Mouse (Mus musculus): Measurements from ENCODE around the gene Wdr5b. TPM values are rescaled to one million over a fixed set of nuclear protein-coding genes. Genes with fewer than 3 reads are reported as not detected.

The Wdr5b gene
- polyA plus RNA-seq, 1 experiment from 2014 or later, result 16.7 TPM

DNA sequence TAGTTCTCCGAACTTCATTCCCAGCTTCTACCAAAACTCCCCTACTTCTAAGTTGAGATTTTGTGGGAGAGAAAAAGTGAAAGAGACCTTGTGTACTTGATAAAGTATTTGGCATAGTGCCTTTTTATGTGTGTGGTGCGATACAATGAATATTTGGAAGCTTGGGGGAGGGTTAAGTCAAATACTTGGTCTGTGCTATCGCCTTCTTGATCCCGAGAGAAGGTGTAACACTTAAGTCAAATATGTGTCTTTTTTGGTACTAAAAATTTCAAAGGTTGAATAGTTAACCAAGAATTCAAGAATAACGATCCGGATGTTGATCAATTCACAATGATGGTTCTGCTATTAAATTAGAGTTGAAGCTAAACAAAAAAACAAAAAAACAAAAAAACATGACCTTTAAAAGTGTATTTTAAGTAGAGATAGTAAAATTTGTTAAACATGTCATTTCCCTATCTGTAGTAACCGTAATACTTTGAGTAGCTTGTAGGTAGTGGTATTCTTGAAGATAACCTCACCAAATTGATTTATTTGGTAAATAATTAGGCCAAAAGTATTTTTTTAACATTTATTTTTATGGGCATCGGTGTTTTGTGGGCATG, 31.5 kb downstream of the Wdr5b start:
- Histone ChIP-seq H3K4me2 (ENCODE audit: low read depth, low read length) (peak overlapping the region; percentile 45), H3K4me3 (ENCODE audit: low read depth, low read length) (peak overlapping the region; percentile 76), H3K9ac (replicated peaks; ENCODE audit: low read length) (peak overlapping the region; percentile 87), H3K4me1 (ENCODE audit: control insufficient read depth, insufficient read depth, low read length) (no peaks in the 10 kb centered on the region), H3K27ac (replicated peaks; ENCODE audit: low read depth, low read length) (peak overlapping the region; percentile 97), H3K9me3 (replicated peaks; ENCODE audit: control insufficient read depth, low read length) (no peaks in the 10 kb centered on the region), H3K36me3 (replicated peaks; ENCODE audit: control insufficient read depth, insufficient read depth, low read depth, low read length) (no peaks in the 10 kb centered on the region), H3K27me3 (ENCODE audit: control insufficient read depth, insufficient read depth, low read length) (no peaks in the 10 kb centered on the region)
- 29% methylated on average over 8 of the region's 8 CpGs for WGBS
- DNase-seq (ENCODE audit: low spot score) (no peak), ATAC-seq (replicated peaks; ENCODE audit: insufficient number of reproducible peaks, low FRiP score, low TSS enrichment, low read depth) (no peak)

DNA sequence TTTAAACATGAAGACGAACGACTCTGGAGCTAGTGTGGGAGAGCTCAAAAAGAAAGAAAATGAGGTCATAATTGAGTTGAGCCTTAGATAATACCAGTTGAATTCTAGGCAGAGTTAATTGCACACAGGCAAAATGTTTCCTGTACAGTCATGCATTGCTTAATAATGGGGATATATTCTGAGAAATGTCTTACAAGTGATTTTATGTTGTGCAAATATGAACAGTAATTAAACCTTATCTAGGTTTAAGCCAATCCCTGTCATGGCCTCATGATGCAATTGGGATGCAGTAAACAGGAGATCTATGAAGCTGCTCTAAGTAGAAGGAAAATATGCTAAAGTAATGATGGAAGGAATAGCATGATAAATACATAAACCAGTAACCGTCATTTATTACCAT, 33.8 kb downstream of the Wdr5b start:
- H3K9me3 ChIP-seq (replicated peaks; ENCODE audit: control insufficient read depth, low read length), result no peaks in the 10 kb centered on the region
- H3K4me2 ChIP-seq (ENCODE audit: low read depth, low read length), result no peak overlapping the region
- DNase-seq (ENCODE audit: low spot score), result no peak
- no peak overlapping the region for H3K4me3 ChIP-seq (ENCODE audit: low read depth, low read length)
- H3K27me3 ChIP-seq (ENCODE audit: control insufficient read depth, insufficient read depth, low read length), result no peaks in the 10 kb centered on the region
- H3K36me3 ChIP-seq (replicated peaks; ENCODE audit: control insufficient read depth, insufficient read depth, low read depth, low read length), result no peaks in the 10 kb centered on the region
- H3K27ac ChIP-seq (replicated peaks; ENCODE audit: low read depth, low read length), result no peak overlapping the region
- H3K4me1 ChIP-seq (ENCODE audit: control insufficient read depth, insufficient read depth, low read length), result no peaks in the 10 kb centered on the region
- H3K9ac ChIP-seq (replicated peaks; ENCODE audit: low read length), result no peak overlapping the region
- 90% methylated on average over 3 of the region's 3 CpGs for WGBS
- ATAC-seq (replicated peaks; ENCODE audit: insufficient number of reproducible peaks, low FRiP score, low TSS enrichment, low read depth), result no peak

DNA sequence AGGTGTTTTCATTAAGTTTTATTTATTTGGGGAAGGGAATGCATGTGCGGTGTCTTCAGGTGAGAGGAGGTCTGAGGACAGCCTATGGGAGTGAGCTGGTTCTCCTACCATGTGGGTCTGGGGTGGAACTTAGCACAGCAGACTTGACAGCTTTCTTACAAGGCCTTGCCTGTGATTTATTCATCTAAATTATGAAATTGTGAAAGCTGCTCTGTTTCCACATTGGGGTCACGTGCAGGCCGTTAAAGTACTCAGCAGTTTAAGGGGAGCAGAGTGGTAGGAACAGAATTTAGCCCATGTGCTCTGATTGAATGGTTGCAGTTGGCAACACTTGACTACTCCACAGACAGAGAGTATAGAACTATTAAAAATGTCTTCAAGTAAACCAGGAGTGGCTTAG, 38.9 kb downstream of the Wdr5b start:
- Histone ChIP-seq H3K4me3 (ENCODE audit: low read depth, low read length) (no peak overlapping the region), H3K9me3 (replicated peaks; ENCODE audit: control insufficient read depth, low read length) (no peaks in the 10 kb centered on the region), H3K27ac (replicated peaks; ENCODE audit: low read depth, low read length) (no peak overlapping the region), H3K4me2 (ENCODE audit: low read depth, low read length) (no peak overlapping the region), H3K4me1 (ENCODE audit: control insufficient read depth, insufficient read depth, low read length) (no peaks in the 10 kb centered on the region), H3K27me3 (ENCODE audit: control insufficient read depth, insufficient read depth, low read length) (no peaks in the 10 kb centered on the region), H3K9ac (replicated peaks; ENCODE audit: low read length) (no peak overlapping the region), H3K36me3 (replicated peaks; ENCODE audit: control insufficient read depth, insufficient read depth, low read depth, low read length) (no peaks in the 10 kb centered on the region)
- ATAC-seq (replicated peaks; ENCODE audit: insufficient number of reproducible peaks, low FRiP score, low TSS enrichment, low read depth) (no peak), DNase-seq (ENCODE audit: low spot score) (no peak)
- 93% methylated on average over 3 of the region's 3 CpGs for WGBS

DNA sequence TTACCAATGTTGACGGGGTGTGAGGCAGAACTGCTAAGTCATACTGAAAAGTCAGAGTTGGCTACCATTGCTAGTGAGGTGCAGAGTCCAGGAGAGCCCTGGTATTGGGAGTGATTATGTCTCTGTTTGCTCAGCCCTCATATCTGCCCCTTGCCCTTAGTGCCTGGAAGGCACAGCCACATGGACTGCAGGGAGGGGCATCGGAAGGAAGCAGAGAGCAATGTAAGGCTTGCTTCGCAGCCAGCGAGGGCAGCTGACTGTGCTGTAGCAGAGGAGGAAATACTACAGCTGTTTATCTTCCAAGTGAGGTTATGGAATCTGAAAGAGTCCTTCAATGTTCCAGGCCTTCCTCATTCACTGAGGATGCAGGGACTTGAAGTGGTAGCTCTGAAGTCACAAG, 46.9 kb downstream of the Wdr5b start:
- WGBS, result 79% methylated on average over 4 of the region's 4 CpGs
- ATAC-seq (replicated peaks; ENCODE audit: insufficient number of reproducible peaks, low FRiP score, low TSS enrichment, low read depth), result no peak
- no peak overlapping the region for H3K27ac ChIP-seq (replicated peaks; ENCODE audit: low read depth, low read length)
- H3K4me3 ChIP-seq (ENCODE audit: low read depth, low read length), result no peak overlapping the region
- DNase-seq (ENCODE audit: low spot score), result no peak
- H3K9me3 ChIP-seq (replicated peaks; ENCODE audit: control insufficient read depth, low read length), result no peaks in the 10 kb centered on the region
- H3K4me2 ChIP-seq (ENCODE audit: low read depth, low read length), result no peak overlapping the region
- no peaks in the 10 kb centered on the region for H3K4me1 ChIP-seq (ENCODE audit: control insufficient read depth, insufficient read depth, low read length)
- no peaks in the 10 kb centered on the region for H3K36me3 ChIP-seq (replicated peaks; ENCODE audit: control insufficient read depth, insufficient read depth, low read depth, low read length)
- no peaks in the 10 kb centered on the region for H3K27me3 ChIP-seq (ENCODE audit: control insufficient read depth, insufficient read depth, low read length)
- no peak overlapping the region for H3K9ac ChIP-seq (replicated peaks; ENCODE audit: low read length)

DNA sequence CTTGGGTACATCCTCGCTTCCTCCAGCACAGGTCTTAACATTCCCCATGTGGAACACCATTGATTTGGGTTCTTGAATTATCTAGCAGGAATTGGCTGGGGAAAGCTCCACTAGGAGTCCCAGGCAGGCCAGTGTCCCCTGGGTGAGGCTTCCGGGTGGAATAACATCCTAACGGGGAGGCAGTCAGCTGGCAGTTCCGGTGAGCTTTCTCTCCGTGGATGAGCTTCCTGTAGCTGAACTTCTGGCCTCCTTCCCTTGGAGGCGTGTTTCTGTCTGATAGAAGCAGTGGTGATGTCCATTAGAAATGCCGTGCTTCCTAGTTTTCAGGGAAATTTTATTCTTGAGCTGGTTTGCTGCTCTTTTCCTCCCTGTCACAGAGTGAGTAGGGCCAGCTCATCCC, 48.1 kb downstream of the Wdr5b start:
- Histone ChIP-seq H3K27me3 (ENCODE audit: control insufficient read depth, insufficient read depth, low read length) (no peaks in the 10 kb centered on the region), H3K9me3 (replicated peaks; ENCODE audit: control insufficient read depth, low read length) (no peaks in the 10 kb centered on the region), H3K4me2 (ENCODE audit: low read depth, low read length) (no peak overlapping the region), H3K4me1 (ENCODE audit: control insufficient read depth, insufficient read depth, low read length) (no peaks in the 10 kb centered on the region), H3K4me3 (ENCODE audit: low read depth, low read length) (no peak overlapping the region), H3K36me3 (replicated peaks; ENCODE audit: control insufficient read depth, insufficient read depth, low read depth, low read length) (no peaks in the 10 kb centered on the region), H3K9ac (replicated peaks; ENCODE audit: low read length) (no peak overlapping the region), H3K27ac (replicated peaks; ENCODE audit: low read depth, low read length) (no peak overlapping the region)
- ATAC-seq (replicated peaks; ENCODE audit: insufficient number of reproducible peaks, low FRiP score, low TSS enrichment, low read depth) (no peak), DNase-seq (ENCODE audit: low spot score) (no peak)
- WGBS, result 89% methylated on average over 7 of the region's 7 CpGs

DNA sequence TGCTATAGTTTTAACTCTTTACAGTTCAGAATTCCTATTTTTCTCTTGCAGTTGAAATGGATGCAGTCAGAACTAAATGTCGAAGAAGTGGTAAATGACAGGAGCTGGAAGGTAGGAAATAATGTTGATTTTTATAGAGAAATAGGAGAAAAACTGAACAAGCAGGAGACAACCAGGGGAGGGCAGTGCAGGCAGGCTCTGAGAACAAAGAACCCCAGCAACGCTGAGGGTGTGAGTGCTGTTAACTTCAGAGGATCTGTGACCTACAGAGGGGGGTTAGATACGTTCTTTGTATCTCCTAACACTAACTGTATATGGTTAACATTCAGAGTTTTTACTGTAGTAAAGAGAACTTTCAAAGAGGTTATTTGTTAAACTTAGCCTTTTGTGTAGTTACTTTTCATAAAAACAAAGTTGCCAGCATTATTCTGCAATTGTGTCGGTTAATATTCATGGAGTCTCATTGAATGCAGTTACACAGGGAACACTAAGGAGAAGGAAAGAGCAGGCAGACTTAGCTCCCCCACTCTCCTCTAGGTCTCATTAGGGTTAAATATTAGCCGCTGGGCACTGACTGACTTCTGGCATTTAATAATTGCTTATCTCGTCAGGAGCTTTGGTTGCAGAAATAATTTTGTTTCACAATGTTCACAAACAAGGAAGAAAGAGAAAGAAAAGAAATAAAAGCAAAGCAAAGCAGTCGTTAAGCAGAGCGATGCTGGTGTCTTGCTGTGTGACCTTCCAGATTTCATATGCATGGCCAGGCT, 49.0 kb downstream of the Wdr5b start:
- DNase-seq (ENCODE audit: low spot score), result no peak
- Histone ChIP-seq H3K36me3 (replicated peaks; ENCODE audit: control insufficient read depth, insufficient read depth, low read depth, low read length) (no peaks in the 10 kb centered on the region), H3K27me3 (ENCODE audit: control insufficient read depth, insufficient read depth, low read length) (no peaks in the 10 kb centered on the region), H3K4me3 (ENCODE audit: low read depth, low read length) (no peak overlapping the region), H3K4me1 (ENCODE audit: control insufficient read depth, insufficient read depth, low read length) (no peaks in the 10 kb centered on the region), H3K27ac (replicated peaks; ENCODE audit: low read depth, low read length) (no peak overlapping the region), H3K9ac (replicated peaks; ENCODE audit: low read length) (no peak overlapping the region), H3K9me3 (replicated peaks; ENCODE audit: control insufficient read depth, low read length) (no peaks in the 10 kb centered on the region), H3K4me2 (ENCODE audit: low read depth, low read length) (no peak overlapping the region)
- 84% methylated on average over 8 of the region's 8 CpGs for WGBS
- no peak for ATAC-seq (replicated peaks; ENCODE audit: insufficient number of reproducible peaks, low FRiP score, low TSS enrichment, low read depth)

DNA sequence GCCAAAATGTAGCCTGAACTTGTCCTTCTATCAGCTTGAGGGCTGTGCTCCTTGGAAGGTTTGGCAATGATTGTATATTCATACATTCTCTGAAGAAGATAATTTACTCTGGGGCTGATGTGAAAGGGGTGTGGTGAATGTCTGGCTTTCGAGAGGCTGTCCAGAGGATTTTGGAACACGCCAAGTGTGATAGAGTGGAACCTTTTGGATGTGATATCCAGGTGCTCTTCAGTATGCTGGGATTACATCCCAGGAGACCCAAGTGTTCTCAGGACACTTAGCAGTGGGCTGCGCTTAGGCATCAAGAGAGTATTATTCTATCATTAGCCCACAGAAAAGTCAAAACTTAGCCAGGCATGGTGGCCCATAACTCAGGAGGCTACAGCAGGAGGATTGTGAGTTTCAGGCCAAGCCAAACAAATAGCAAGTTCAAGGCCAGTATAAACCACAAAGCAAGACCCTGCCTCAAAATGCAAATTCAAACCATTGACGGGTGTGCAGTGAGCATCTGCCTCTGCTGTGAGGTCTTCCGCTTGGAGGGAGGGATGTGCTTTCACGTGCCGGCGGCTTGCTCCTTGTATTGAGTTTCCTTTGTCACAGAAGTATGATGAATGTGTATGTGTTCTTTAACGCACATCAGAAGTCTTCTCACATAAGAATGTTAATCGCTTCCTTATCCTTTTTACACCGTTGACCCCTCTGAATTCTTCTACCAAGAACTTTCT, 50.0 kb downstream of the Wdr5b start:
- H3K4me1 ChIP-seq (ENCODE audit: control insufficient read depth, insufficient read depth, low read length), result no peaks in the 10 kb centered on the region
- H3K9me3 ChIP-seq (replicated peaks; ENCODE audit: control insufficient read depth, low read length), result no peaks in the 10 kb centered on the region
- DNase-seq (ENCODE audit: low spot score) (no peak), ATAC-seq (replicated peaks; ENCODE audit: insufficient number of reproducible peaks, low FRiP score, low TSS enrichment, low read depth) (no peak)
- H3K4me3 ChIP-seq (ENCODE audit: low read depth, low read length), result no peak overlapping the region
- H3K4me2 ChIP-seq (ENCODE audit: low read depth, low read length), result no peak overlapping the region
- H3K27me3 ChIP-seq (ENCODE audit: control insufficient read depth, insufficient read depth, low read length), result no peaks in the 10 kb centered on the region
- H3K9ac ChIP-seq (replicated peaks; ENCODE audit: low read length), result no peak overlapping the region
- WGBS, result 85% methylated on average over 11 of the region's 11 CpGs
- no peak overlapping the region for H3K27ac ChIP-seq (replicated peaks; ENCODE audit: low read depth, low read length)
- H3K36me3 ChIP-seq (replicated peaks; ENCODE audit: control insufficient read depth, insufficient read depth, low read depth, low read length), result no peaks in the 10 kb centered on the region

All from embryonic facial prominence, embryonic 11.5 days (tissue).